Mouse (Mus musculus): ENCODE measurements around the gene Sdccag8. TPM values are rescaled to one million over a fixed set of nuclear protein-coding genes. Genes with fewer than 3 reads are reported as not detected.

The Sdccag8 gene
- polyA plus RNA-seq, 1 experiment, result 20.7 TPM

DNA sequence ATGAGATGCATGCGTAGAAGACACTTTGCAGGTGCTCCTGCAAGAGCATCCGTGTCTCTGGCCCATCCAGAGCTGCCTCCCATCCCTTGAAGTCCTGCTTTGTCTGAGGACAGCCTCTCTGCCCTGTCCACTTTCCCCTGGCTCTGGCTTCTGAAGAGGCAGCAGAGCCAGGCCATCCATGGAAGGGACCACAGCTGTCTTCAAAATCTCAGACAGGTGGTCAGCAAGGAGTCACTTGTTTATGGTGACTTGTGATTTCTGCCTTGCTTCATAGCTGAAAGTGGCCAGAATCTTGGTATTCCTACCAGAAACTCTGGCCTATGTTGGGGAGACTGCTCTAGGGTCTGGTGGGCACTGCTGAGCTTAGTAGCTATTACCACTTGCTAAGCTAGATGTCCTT is 202.3 kb downstream of the Sdccag8 start:
- H3K4me1 ChIP-seq (ENCODE audit: control insufficient read depth, insufficient read depth, low read length), result peaks cover 13% of the 10 kb centered on the region
- H3K4me3 ChIP-seq (ENCODE audit: insufficient read depth, low read length), result no peak overlapping the region
- H3K27ac ChIP-seq (ENCODE audit: insufficient read depth, low read length), result no peak overlapping the region
- TF ChIP-seq CTCF (IDR thresholded peaks at IDR 0.05; ENCODE audit: extremely low read depth, insufficient read depth, low read length) (no peak), POLR2A (IDR thresholded peaks at IDR 0.05; ENCODE audit: extremely low read depth, insufficient read depth, low read length) (no peak)

- Histone ChIP-seq H3K4me1 (ENCODE audit: control insufficient read depth, insufficient read depth, low read length) (peaks cover 12% of the 10 kb centered on the region), H3K27ac (ENCODE audit: insufficient read depth, low read length) (no peak overlapping the region), H3K4me3 (ENCODE audit: insufficient read depth, low read length) (no peak overlapping the region)
- no peak for TF ChIP-seq CTCF (IDR thresholded peaks at IDR 0.05; ENCODE audit: extremely low read depth, insufficient read depth, low read length)
Measured at GRCm38 (mm10) chr1:177018750-177019149, 204.3 kb downstream of the Sdccag8 start.

DNA sequence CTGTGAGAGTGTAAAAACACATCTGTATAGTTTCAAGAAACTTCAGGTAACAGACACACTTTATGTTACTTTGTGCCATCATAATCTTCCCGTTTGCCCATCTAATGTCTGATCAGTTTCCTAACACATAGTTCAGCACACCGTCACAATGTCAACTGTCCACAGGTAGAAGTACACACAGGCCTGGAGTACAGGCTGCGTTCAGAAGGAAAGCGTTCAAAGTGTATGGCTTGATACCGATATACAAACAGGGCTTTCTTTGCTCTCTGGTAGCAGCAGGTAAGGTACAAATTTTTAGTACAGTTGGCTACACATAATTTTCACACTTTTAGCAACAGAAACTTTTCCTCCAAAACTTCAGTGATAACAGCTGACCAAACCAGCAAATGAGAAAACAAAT is 205.2 kb downstream of the Sdccag8 start:
- TF ChIP-seq CTCF (IDR thresholded peaks at IDR 0.05; ENCODE audit: extremely low read depth, insufficient read depth, low read length) (no peak), POLR2A (IDR thresholded peaks at IDR 0.05; ENCODE audit: extremely low read depth, insufficient read depth, low read length) (no peak)
- H3K4me3 ChIP-seq (ENCODE audit: insufficient read depth, low read length), result no peak overlapping the region
- no peak overlapping the region for H3K27ac ChIP-seq (ENCODE audit: insufficient read depth, low read length)
- H3K4me1 ChIP-seq (ENCODE audit: control insufficient read depth, insufficient read depth, low read length), result peaks cover 9% of the 10 kb centered on the region

- no peak overlapping the region for H3K27ac ChIP-seq (ENCODE audit: insufficient read depth, low read length)
- H3K4me3 ChIP-seq (ENCODE audit: insufficient read depth, low read length), result no peak overlapping the region
- H3K4me1 ChIP-seq (ENCODE audit: control insufficient read depth, insufficient read depth, low read length), result peaks cover 4% of the 10 kb centered on the region
- TF ChIP-seq CTCF (IDR thresholded peaks at IDR 0.05; ENCODE audit: extremely low read depth, insufficient read depth, low read length), result no peak
- no peak for TF ChIP-seq POLR2A (IDR thresholded peaks at IDR 0.05; ENCODE audit: extremely low read depth, insufficient read depth, low read length)
Measured at GRCm38 (mm10) chr1:177022751-177023150, 208.3 kb downstream of the Sdccag8 start.

DNA sequence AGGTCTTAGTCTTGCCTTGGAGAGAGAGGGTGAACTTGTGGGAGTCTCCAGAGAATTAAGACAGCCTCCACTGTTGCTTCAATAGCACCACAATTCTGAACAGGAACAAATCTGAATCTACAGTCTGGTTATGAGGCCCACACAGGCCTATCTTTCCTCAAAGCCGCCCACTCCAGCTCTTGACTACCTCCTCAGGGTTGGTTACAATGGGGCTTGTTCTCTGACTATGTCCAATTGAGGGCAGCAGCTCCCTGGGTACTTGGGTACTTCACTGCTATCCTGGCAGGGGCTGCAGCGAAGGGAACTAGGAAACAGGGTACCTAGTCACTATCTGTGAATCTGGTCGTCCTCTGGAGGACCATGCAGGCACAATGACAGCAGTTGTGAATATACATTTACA is 213.2 kb downstream of the Sdccag8 start:
- Histone ChIP-seq H3K27ac (ENCODE audit: insufficient read depth, low read length) (no peak overlapping the region), H3K4me1 (ENCODE audit: control insufficient read depth, insufficient read depth, low read length) (peaks cover 10% of the 10 kb centered on the region), H3K4me3 (ENCODE audit: insufficient read depth, low read length) (no peak overlapping the region)
- TF ChIP-seq POLR2A (IDR thresholded peaks at IDR 0.05; ENCODE audit: extremely low read depth, insufficient read depth, low read length) (no peak), CTCF (IDR thresholded peaks at IDR 0.05; ENCODE audit: extremely low read depth, insufficient read depth, low read length) (no peak)

DNA sequence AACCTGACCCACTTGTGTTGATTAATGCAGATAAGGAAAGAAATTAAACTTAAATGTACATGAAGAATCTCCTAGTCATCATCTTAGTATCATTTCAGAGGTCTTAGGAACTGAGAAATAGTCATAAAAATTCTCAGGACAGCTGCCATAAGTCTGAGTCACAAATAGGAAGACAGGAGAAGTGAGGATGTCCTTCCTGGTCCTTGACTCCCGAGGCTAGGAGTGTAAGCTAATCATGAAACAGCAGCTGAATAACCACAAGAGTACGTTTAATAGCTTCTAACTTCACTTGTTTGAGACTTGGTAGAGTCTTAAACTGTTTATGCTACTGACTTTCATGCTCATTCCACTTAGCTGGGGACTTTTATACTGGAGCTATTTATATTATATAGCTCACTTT is 214.6 kb downstream of the Sdccag8 start:
- TF ChIP-seq POLR2A (IDR thresholded peaks at IDR 0.05; ENCODE audit: extremely low read depth, insufficient read depth, low read length) (no peak), CTCF (IDR thresholded peaks at IDR 0.05; ENCODE audit: extremely low read depth, insufficient read depth, low read length) (no peak)
- Histone ChIP-seq H3K27ac (ENCODE audit: insufficient read depth, low read length) (no peak overlapping the region), H3K4me1 (ENCODE audit: control insufficient read depth, insufficient read depth, low read length) (peaks cover 10% of the 10 kb centered on the region), H3K4me3 (ENCODE audit: insufficient read depth, low read length) (no peak overlapping the region)

- H3K4me3 ChIP-seq (ENCODE audit: insufficient read depth, low read length), result no peak overlapping the region
- no peak overlapping the region for H3K27ac ChIP-seq (ENCODE audit: insufficient read depth, low read length)
- H3K4me1 ChIP-seq (ENCODE audit: control insufficient read depth, insufficient read depth, low read length), result peaks cover 10% of the 10 kb centered on the region
- TF ChIP-seq POLR2A (IDR thresholded peaks at IDR 0.05; ENCODE audit: extremely low read depth, insufficient read depth, low read length), result no peak
- no peak for TF ChIP-seq CTCF (IDR thresholded peaks at IDR 0.05; ENCODE audit: extremely low read depth, insufficient read depth, low read length)
Measured at GRCm38 (mm10) chr1:177030669-177031068, 216.2 kb downstream of the Sdccag8 start.

DNA sequence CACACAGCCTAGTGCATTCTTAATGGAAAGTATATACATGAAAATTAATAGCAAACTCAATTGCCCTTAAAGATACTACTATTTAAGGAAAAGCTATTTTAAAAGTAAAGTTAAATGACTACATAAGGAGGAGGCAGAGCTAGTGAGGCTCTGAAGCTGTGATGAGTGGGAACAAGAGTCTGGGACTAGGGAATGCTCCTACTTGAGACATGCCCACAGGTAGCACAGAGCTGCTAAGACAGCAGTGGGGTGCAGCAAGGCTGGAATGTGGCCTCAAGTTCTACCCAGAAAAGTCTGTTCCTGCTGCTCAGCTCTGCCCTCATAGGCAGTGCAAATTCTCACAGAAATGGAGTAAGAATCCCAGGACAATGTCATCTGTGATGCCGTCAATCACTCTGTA is 216.7 kb downstream of the Sdccag8 start:
- Histone ChIP-seq H3K4me3 (ENCODE audit: insufficient read depth, low read length) (no peak overlapping the region), H3K27ac (ENCODE audit: insufficient read depth, low read length) (no peak overlapping the region), H3K4me1 (ENCODE audit: control insufficient read depth, insufficient read depth, low read length) (peaks cover 10% of the 10 kb centered on the region)
- TF ChIP-seq POLR2A (IDR thresholded peaks at IDR 0.05; ENCODE audit: extremely low read depth, insufficient read depth, low read length), result no peak
- no peak for TF ChIP-seq CTCF (IDR thresholded peaks at IDR 0.05; ENCODE audit: extremely low read depth, insufficient read depth, low read length)

DNA sequence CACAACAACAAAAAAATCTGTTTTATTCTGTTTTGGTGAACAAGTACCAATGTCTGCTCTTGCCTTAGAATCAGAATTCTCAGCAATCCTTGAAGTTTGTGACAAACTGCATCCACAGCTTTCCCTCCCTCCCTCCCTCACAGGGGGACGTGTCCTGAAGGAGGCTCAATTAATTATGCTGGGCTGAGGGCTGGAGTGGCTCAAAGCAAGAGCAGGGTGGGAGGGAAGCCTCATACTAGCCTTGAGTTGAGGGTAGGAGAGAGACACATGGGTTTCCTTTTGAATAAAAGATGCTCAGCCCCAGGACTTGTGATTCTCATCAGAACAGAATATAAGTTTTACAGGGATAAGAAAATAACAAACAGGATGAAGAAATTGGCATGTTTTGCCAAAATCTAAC is 217.8 kb downstream of the Sdccag8 start:
- H3K4me1 ChIP-seq (ENCODE audit: control insufficient read depth, insufficient read depth, low read length), result peaks cover 10% of the 10 kb centered on the region
- no peak overlapping the region for H3K27ac ChIP-seq (ENCODE audit: insufficient read depth, low read length)
- no peak overlapping the region for H3K4me3 ChIP-seq (ENCODE audit: insufficient read depth, low read length)
- no peak for TF ChIP-seq POLR2A (IDR thresholded peaks at IDR 0.05; ENCODE audit: extremely low read depth, insufficient read depth, low read length)
- TF ChIP-seq CTCF (IDR thresholded peaks at IDR 0.05; ENCODE audit: extremely low read depth, insufficient read depth, low read length), result no peak

GRCm38 (mm10) chr1:177035460-177035859 is 221.0 kb downstream of the Sdccag8 start:
- H3K4me3 ChIP-seq (ENCODE audit: insufficient read depth, low read length), result no peak overlapping the region
- H3K4me1 ChIP-seq (ENCODE audit: control insufficient read depth, insufficient read depth, low read length), result peaks cover 7% of the 10 kb centered on the region
- TF ChIP-seq CTCF (IDR thresholded peaks at IDR 0.05; ENCODE audit: extremely low read depth, insufficient read depth, low read length) (no peak), POLR2A (IDR thresholded peaks at IDR 0.05; ENCODE audit: extremely low read depth, insufficient read depth, low read length) (no peak)
- no peak overlapping the region for H3K27ac ChIP-seq (ENCODE audit: insufficient read depth, low read length)

DNA sequence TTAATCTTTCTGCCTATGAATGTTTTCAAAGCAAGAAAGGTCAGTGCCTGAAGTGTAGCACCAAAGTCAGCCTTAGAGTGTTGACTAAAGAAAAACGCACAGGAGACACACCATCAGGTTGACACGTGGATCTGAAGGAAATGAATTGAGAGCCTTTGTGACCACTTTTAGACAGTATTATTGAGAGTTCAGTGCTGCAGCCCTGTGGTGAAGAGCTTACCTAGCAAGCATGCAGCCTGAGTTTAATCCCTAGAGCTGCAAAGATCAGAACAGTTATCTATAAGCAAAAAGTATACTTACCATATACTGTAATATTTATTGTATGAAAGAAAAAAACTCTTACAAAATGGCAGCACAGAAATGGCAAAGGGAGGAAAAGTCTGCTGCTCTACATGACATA is 223.9 kb downstream of the Sdccag8 start:
- Histone ChIP-seq H3K4me3 (ENCODE audit: insufficient read depth, low read length) (no peak overlapping the region), H3K4me1 (ENCODE audit: control insufficient read depth, insufficient read depth, low read length) (peaks cover 3% of the 10 kb centered on the region), H3K27ac (ENCODE audit: insufficient read depth, low read length) (no peak overlapping the region)
- TF ChIP-seq CTCF (IDR thresholded peaks at IDR 0.05; ENCODE audit: extremely low read depth, insufficient read depth, low read length) (no peak), POLR2A (IDR thresholded peaks at IDR 0.05; ENCODE audit: extremely low read depth, insufficient read depth, low read length) (no peak)

Data from cortical plate, adult 2 months (tissue).